Mouse (Mus musculus): ENCODE measurements around the gene Ppp2r2d.

Gene Ppp2r2d

DNA sequence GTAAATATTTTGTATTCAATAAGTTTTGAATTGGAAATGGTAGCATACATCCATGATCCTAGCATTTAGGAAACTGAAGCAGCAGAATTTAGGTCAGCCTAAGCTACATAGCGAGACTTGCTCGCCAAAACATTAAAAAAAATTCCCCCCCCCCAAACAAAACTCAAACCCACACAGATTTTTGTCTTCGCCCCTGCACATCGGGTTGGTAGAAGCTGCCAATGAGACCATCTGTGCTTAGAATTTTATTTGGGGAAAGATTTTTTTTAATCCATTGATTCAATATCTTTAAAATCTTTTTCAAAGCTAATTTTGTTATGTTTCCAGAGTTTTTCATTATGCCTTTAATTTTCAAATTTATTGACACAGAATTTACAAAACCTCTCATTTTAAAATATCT lies 82.6 kb downstream of the Ppp2r2d start:
- DNase-seq, result no peak
